Mouse (Mus musculus): ENCODE results near the gene Pcca.

GRCm38 (mm10) chr14:122888480-122888872 lies 354.4 kb downstream of the Pcca start:
- TF ChIP-seq USF1 (IDR thresholded peaks at IDR 0.05; ENCODE audit: low read depth) (no peak), E2F4 (IDR thresholded peaks at IDR 0.05; ENCODE audit: insufficient read depth) (no peak), POLR2A (IDR thresholded peaks at IDR 0.05; ENCODE audit: insufficient read length, low read depth) (no peak), POLR2AphosphoS2 (IDR thresholded peaks at IDR 0.05; ENCODE audit: insufficient read length, low read depth) (no peak)

Data from myocyte (in vitro differentiated cells).